Mouse (Mus musculus): ENCODE data around the gene Usp5. TPM values are rescaled to one million over a fixed set of nuclear protein-coding genes. Genes with fewer than 3 reads are reported as not detected.

Usp5 gene
- polyA plus RNA-seq, 1 experiment, result 132 TPM

- no peaks in the 10 kb centered on the region for H3K27me3 ChIP-seq (ENCODE audit: control insufficient read depth, insufficient read depth, insufficient read length)
- peaks cover 21% of the 10 kb centered on the region for H3K79me3 ChIP-seq (ENCODE audit: low read depth)
- peaks cover 75% of the 10 kb centered on the region for H3K36me3 ChIP-seq (ENCODE audit: control insufficient read depth, insufficient read depth)
- peaks cover 24% of the 10 kb centered on the region for H3K79me2 ChIP-seq (ENCODE audit: control insufficient read depth, insufficient read depth)
- TF ChIP-seq MAX (IDR thresholded peaks at IDR 0.05) (no peak), FOSL1 (IDR thresholded peaks at IDR 0.05; ENCODE audit: insufficient read depth, low read length, poor library complexity, severe bottlenecking) (no peak), CEBPB (IDR thresholded peaks at IDR 0.05; ENCODE audit: low read depth) (no peak), MYOG (IDR thresholded peaks at IDR 0.05; ENCODE audit: control insufficient read depth, extremely low read depth, insufficient read length) (no peak), CTCF (IDR thresholded peaks at IDR 0.05; ENCODE audit: control insufficient read depth, insufficient read depth, insufficient read length) (no peak), MYOD1 (IDR thresholded peaks at IDR 0.05; ENCODE audit: control insufficient read depth, insufficient read length, low read depth) (no peak), USF1 (IDR thresholded peaks at IDR 0.05; ENCODE audit: low read depth) (no peak)
- H3ac ChIP-seq (ENCODE audit: control insufficient read depth, insufficient read length, low read depth), result no peak overlapping the region
- no peak overlapping the region for H3K4me3 ChIP-seq (ENCODE audit: insufficient read depth, poor library complexity, severe bottlenecking)
Observed at GRCm38 (mm10) chr6:124816611-124817010, 12.7 kb downstream of the Usp5 start.

GRCm38 (mm10) chr6:124814858-124815774, 14.2 kb downstream of the Usp5 start:
- Histone ChIP-seq H3K36me3 (ENCODE audit: control insufficient read depth, insufficient read depth) (peaks cover 75% of the 10 kb centered on the region), H3ac (ENCODE audit: control insufficient read depth, insufficient read length, low read depth) (no peak overlapping the region), H3K4me3 (ENCODE audit: insufficient read depth, poor library complexity, severe bottlenecking) (no peak overlapping the region), H3K27me3 (ENCODE audit: control insufficient read depth, insufficient read depth, insufficient read length) (no peaks in the 10 kb centered on the region), H3K79me3 (ENCODE audit: low read depth) (peaks cover 26% of the 10 kb centered on the region), H3K79me2 (ENCODE audit: control insufficient read depth, insufficient read depth) (peaks cover 33% of the 10 kb centered on the region)
- TF ChIP-seq MYOD1 (IDR thresholded peaks at IDR 0.05; ENCODE audit: control insufficient read depth, insufficient read length, low read depth) (no peak), CEBPB (IDR thresholded peaks at IDR 0.05; ENCODE audit: low read depth) (no peak), USF1 (IDR thresholded peaks at IDR 0.05; ENCODE audit: low read depth) (no peak), MAX (IDR thresholded peaks at IDR 0.05) (no peak), MYOG (IDR thresholded peaks at IDR 0.05; ENCODE audit: control insufficient read depth, extremely low read depth, insufficient read length) (no peak), CTCF (IDR thresholded peaks at IDR 0.05; ENCODE audit: control insufficient read depth, insufficient read depth, insufficient read length) (no peak), FOSL1 (IDR thresholded peaks at IDR 0.05; ENCODE audit: insufficient read depth, low read length, poor library complexity, severe bottlenecking) (no peak)

DNA sequence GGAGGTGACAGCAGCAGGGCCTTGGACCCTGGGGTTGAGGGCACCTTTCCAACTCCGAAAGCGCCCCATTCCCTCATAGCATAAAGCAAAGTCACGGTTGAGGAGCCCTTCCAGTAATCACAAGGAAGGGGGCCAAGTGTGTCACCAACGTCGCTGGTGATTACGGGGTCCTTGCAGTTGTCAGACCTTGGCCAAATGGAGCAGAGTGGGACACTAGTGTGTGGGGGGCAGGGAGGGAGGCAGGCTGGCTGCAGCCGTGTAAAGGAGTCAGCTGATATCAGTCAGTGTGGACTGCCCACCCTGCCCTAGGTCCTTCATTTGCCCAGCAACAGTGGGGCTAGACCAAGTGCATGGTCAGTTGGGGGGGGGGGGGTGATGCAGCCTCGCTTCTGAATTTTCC, 14.8 kb downstream of the Usp5 start:
- Histone ChIP-seq H3K79me2 (ENCODE audit: control insufficient read depth, insufficient read depth) (peaks cover 38% of the 10 kb centered on the region), H3K4me3 (ENCODE audit: insufficient read depth, poor library complexity, severe bottlenecking) (no peak overlapping the region), H3K27me3 (ENCODE audit: control insufficient read depth, insufficient read depth, insufficient read length) (no peaks in the 10 kb centered on the region), H3ac (ENCODE audit: control insufficient read depth, insufficient read length, low read depth) (no peak overlapping the region), H3K36me3 (ENCODE audit: control insufficient read depth, insufficient read depth) (peaks cover 74% of the 10 kb centered on the region), H3K79me3 (ENCODE audit: low read depth) (peaks cover 30% of the 10 kb centered on the region)
- TF ChIP-seq CTCF (IDR thresholded peaks at IDR 0.05; ENCODE audit: control insufficient read depth, insufficient read depth, insufficient read length) (no peak), MYOG (IDR thresholded peaks at IDR 0.05; ENCODE audit: control insufficient read depth, extremely low read depth, insufficient read length) (no peak), MAX (IDR thresholded peaks at IDR 0.05) (no peak), CEBPB (IDR thresholded peaks at IDR 0.05; ENCODE audit: low read depth) (no peak), MYOD1 (IDR thresholded peaks at IDR 0.05; ENCODE audit: control insufficient read depth, insufficient read length, low read depth) (no peak), USF1 (IDR thresholded peaks at IDR 0.05; ENCODE audit: low read depth) (no peak), FOSL1 (IDR thresholded peaks at IDR 0.05; ENCODE audit: insufficient read depth, low read length, poor library complexity, severe bottlenecking) (no peak)

- H3K4me3 ChIP-seq (ENCODE audit: insufficient read depth, poor library complexity, severe bottlenecking), result peak within 1 kb of the TSS; percentile 94
- peaks cover 38% of the 10 kb centered on the region for H3K79me2 ChIP-seq (ENCODE audit: control insufficient read depth, insufficient read depth)
- H3K27me3 ChIP-seq (ENCODE audit: control insufficient read depth, insufficient read depth, insufficient read length), result no peaks in the 10 kb centered on the region
- H3K79me3 ChIP-seq (ENCODE audit: low read depth), result peaks cover 31% of the 10 kb centered on the region
- H3K36me3 ChIP-seq (ENCODE audit: control insufficient read depth, insufficient read depth), result peaks cover 68% of the 10 kb centered on the region
- TF ChIP-seq MYOG (IDR thresholded peaks at IDR 0.05; ENCODE audit: control insufficient read depth, extremely low read depth, insufficient read length) (no peak), CTCF (IDR thresholded peaks at IDR 0.05; ENCODE audit: control insufficient read depth, insufficient read depth, insufficient read length) (no peak), MYOD1 (IDR thresholded peaks at IDR 0.05; ENCODE audit: control insufficient read depth, insufficient read length, low read depth) (no peak), FOSL1 (IDR thresholded peaks at IDR 0.05; ENCODE audit: insufficient read depth, low read length, poor library complexity, severe bottlenecking) (no peak), USF1 (IDR thresholded peaks at IDR 0.05; ENCODE audit: low read depth) (no peak), CEBPB (IDR thresholded peaks at IDR 0.05; ENCODE audit: low read depth) (no peak), MAX (IDR thresholded peaks at IDR 0.05) (no peak)
- H3ac ChIP-seq (ENCODE audit: control insufficient read depth, insufficient read length, low read depth), result peak within 1 kb of the TSS; percentile 86
Observed at GRCm38 (mm10) chr6:124813933-124814332, 15.4 kb downstream of the Usp5 start, which contains the start of gene Tpi1. TSS of gene Tpi1 (minus strand) at chr6:124814296.

DNA sequence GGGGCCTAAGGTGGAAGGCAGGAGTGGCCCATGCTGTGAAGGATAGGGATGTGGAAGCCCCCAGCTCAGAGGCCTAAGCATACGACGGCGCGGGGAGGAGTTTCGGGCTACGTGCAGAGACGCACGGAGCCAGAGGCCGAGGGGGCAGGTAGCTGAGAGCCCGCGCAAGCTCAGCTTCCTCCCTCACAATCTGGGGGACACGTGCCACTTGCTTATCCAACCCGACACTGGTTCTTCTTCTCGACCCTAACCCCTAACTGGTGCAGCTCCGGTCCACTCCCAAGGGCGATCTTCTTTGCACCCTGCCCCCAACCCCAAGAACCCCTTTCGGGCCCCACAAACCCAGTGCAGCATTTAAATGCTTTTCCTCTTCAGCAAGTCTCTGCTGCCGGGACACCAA, 15.8 kb downstream of the Usp5 start:
- Histone ChIP-seq H3K79me3 (ENCODE audit: low read depth) (peaks cover 31% of the 10 kb centered on the region), H3K79me2 (ENCODE audit: control insufficient read depth, insufficient read depth) (peaks cover 38% of the 10 kb centered on the region), H3ac (ENCODE audit: control insufficient read depth, insufficient read length, low read depth) (peak overlapping the region; percentile 86), H3K36me3 (ENCODE audit: control insufficient read depth, insufficient read depth) (peaks cover 64% of the 10 kb centered on the region), H3K27me3 (ENCODE audit: control insufficient read depth, insufficient read depth, insufficient read length) (no peaks in the 10 kb centered on the region), H3K4me3 (ENCODE audit: insufficient read depth, poor library complexity, severe bottlenecking) (peak overlapping the region; percentile 94)
- TF ChIP-seq MYOG (IDR thresholded peaks at IDR 0.05; ENCODE audit: control insufficient read depth, extremely low read depth, insufficient read length) (no peak), MAX (IDR thresholded peaks at IDR 0.05) (peak; percentile 17), USF1 (IDR thresholded peaks at IDR 0.05; ENCODE audit: low read depth) (peak; percentile 28)

All from C2C12 (cell line).